Mouse (Mus musculus) limb, embryonic 11.5 days (tissue): Measurements from ENCODE around the gene Kptn. TPM values are rescaled to one million over a fixed set of nuclear protein-coding genes. Genes with fewer than 3 reads are reported as not detected.

ENCODE experiments used
- ATAC-seq: fragments of 200-750 bp; cut with Nextera tagmentation; 2 replicates; pipeline ENCODE4 v1.8.0; 2017; ENCODE audit warnings: low read depth; ENCODE audit not compliant: insufficient number of reproducible peaks, low FRiP score, low TSS enrichment
- DNase-seq: peaks from one replicate; pipeline ENCODE4 v3.0.0-alpha.2; 2015; ENCODE audit warnings: low spot score
- H3K27ac ChIP-seq: fragments of 300-500 bp; sonication (generic); replicated peaks from 2 replicates; pipeline ENCODE4 v1.5.1; 2014; ENCODE audit warnings: low read depth, mild to moderate bottlenecking, low read length
- H3K27me3 ChIP-seq: fragments of 300-500 bp; sonication (generic); 2 replicates; pipeline ENCODE4 v1.6.1; 2014; ENCODE audit warnings: mild to moderate bottlenecking, low read length, mixed read lengths; ENCODE audit not compliant: control insufficient read depth, insufficient read depth
- H3K36me3 ChIP-seq: fragments of 300-500 bp; sonication (generic); 2 replicates; pipeline ENCODE4 v1.6.1; 2014; ENCODE audit warnings: mild to moderate bottlenecking, low read length, moderate library complexity, mixed read lengths; ENCODE audit not compliant: control insufficient read depth, insufficient read depth
- H3K4me1 ChIP-seq: fragments of 300-500 bp; sonication (generic); 2 replicates; pipeline ENCODE4 v1.6.1; 2014; ENCODE audit warnings: low read length, mixed read lengths; ENCODE audit not compliant: control insufficient read depth, insufficient read depth
- H3K4me2 ChIP-seq: fragments of 300-500 bp; sonication (generic); 2 replicates; pipeline ENCODE4 v1.6.1; 2014; ENCODE audit warnings: low read depth, mild to moderate bottlenecking, moderate library complexity; ENCODE audit not compliant: severe bottlenecking
- H3K4me3 ChIP-seq: fragments of 300-500 bp; sonication (generic); 2 replicates; pipeline ENCODE4 v1.5.1; 2014; ENCODE audit warnings: low read depth, low read length
- H3K9ac ChIP-seq: fragments of 300-500 bp; sonication (generic); 2 replicates; pipeline ENCODE4 v1.6.1; 2014; ENCODE audit warnings: mild to moderate bottlenecking, low read length
- H3K9me3 ChIP-seq: fragments of 300-500 bp; sonication (generic); 2 replicates; pipeline ENCODE4 v1.6.1; 2016; ENCODE audit warnings: low read length; ENCODE audit not compliant: control insufficient read depth
- WGBS: fragments of 180-500 bp; shearing (Covaris S2); extraction: QIAGEN DNeasy Blood & Tissue Kit; methylation state at CpG from one replicate; pipeline ENCODE4 v1.1.7; 2014; 5-methylcytosine and 5-hydroxymethylcytosine counted together
- polyA plus RNA-seq: library from polyadenylated mRNA; unstranded; fragments of >200 nt; fragmentation: Nextera tagmentation; extraction: Ambion mirVana; gene quantifications from 2 replicates; pipeline ENCODE4 v1.2.1, GENCODE M21; 2014

Gene Kptn
- polyA plus RNA-seq, 1 experiment from 2014 or later: 23.5 TPM

DNA sequence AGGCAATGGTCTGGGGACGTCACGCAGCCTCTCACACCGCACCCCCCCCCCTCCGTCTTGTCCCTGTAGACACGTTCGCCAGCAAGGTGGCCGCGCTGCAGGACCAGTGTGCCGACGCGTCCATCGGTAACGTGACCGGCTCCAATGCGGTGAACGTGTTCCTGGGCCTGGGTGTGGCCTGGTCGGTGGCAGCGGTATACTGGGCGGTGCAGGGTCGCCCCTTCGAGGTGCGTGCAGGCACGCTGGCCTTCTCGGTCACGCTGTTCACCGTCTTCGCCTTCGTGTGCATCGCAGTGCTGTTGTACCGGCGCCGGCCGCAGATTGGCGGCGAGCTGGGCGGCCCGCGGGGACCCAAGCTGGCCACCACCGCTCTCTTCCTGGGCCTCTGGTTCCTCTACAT is 39.0 kb downstream of the Kptn start:
- no peak overlapping the region for H3K4me3 ChIP-seq
- peak overlapping the region; percentile 20 for H3K4me2 ChIP-seq
- ATAC-seq: 0 out of 2 replicates have a peak, but pooled peaks have one; percentile 17

DNA sequence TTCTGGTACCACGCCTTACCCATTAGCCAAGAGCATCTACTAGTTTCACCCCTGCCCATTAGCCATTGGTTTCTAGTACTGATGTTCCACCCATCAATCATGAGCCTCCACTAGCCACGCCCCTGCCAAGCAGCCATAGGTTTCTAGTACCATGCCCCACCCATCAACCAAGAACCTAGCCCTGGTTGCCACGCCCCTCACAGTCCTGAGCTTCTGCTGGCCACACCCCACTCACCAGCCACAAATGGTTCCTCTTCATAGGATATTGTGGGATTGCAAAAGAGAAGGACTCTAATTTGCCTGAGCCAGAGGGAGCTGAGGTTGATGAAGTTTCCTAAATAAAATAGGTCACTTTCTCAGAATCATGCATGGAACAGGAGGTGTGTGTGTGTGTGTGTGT is 41.0 kb downstream of the Kptn start:
- Histone ChIP-seq H3K4me1 (no peaks in the 10 kb centered on the region), H3K4me3 (no peak overlapping the region), H3K36me3 (no peaks in the 10 kb centered on the region), H3K9ac (no peak overlapping the region), H3K9me3 (peaks cover 5% of the 10 kb centered on the region; the same call in 1 of the 2 replicates), H3K4me2 (no peak overlapping the region), H3K27me3 (peaks cover 20% of the 10 kb centered on the region), H3K27ac (no peak overlapping the region)
- no peak for ATAC-seq
- DNase-seq: no peak
- 59% methylated on average over 3 of the region's 3 CpGs for WGBS

More for the DNA sequence above, 39.0 kb downstream of the Kptn start:
- Histone ChIP-seq H3K4me1 (no peaks in the 10 kb centered on the region), H3K36me3 (no peaks in the 10 kb centered on the region), H3K9me3 (peaks cover 5% of the 10 kb centered on the region; the same call in 1 of the 2 replicates), H3K9ac (no peak overlapping the region; the same call in 1 of the 2 replicates), H3K27ac (no peak overlapping the region), H3K27me3 (peaks cover 20% of the 10 kb centered on the region)
- DNase-seq: no peak
- 11% methylated on average over 38 of the region's 39 CpGs for WGBS

DNA sequence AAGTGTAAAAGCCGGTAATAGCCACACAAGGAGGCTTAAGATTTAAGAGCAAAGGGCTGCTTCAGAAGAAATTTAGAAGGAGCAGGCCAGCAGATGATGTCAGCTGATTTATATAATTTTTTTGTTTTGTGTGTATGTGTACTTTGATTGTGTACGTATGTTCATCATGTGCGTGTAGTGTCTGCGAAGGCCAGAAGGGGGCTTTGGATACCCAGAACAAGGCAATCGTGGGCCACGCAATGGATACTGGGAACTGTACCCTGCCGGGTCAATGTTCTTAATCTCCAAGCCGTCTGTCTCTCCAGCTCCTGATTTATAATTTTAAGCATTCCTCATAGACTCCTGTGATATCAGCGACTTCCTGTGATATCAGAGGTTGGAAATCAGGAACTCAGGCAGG is 41.6 kb downstream of the Kptn start:
- Histone ChIP-seq H3K4me3 (no peak overlapping the region), H3K27me3 (peaks cover 20% of the 10 kb centered on the region), H3K4me1 (no peaks in the 10 kb centered on the region), H3K9me3 (peaks cover 5% of the 10 kb centered on the region; the same call in 1 of the 2 replicates), H3K27ac (no peak overlapping the region), H3K4me2 (no peak overlapping the region), H3K36me3 (no peaks in the 10 kb centered on the region), H3K9ac (no peak overlapping the region)
- no peak for DNase-seq
- 93% methylated on average over 9 of the region's 9 CpGs for WGBS
- ATAC-seq: no peak

DNA sequence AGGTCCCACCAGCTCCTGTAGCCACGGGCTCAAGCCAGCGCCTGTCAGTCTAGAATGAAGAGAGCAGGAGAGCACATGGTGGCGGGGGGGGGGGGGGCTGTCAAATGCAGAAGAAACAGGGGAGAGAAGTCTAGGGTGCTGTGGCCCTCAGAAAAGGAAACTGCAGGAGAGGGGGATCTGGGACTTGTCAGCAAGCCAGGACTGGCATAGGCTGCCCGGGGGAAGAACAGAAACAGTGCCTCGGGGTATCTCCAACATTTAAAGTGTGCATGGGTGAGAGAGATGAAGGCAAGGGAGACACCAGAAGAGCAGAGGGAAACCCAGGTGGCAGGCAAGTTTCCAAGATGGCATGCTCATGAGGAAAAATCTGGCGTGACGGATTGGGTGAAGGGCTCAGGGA is 42.3 kb downstream of the Kptn start:
- DNase-seq: no peak
- H3K4me1 ChIP-seq: no peaks in the 10 kb centered on the region
- WGBS: 77% methylated on average over 7 of the region's 7 CpGs

DNA sequence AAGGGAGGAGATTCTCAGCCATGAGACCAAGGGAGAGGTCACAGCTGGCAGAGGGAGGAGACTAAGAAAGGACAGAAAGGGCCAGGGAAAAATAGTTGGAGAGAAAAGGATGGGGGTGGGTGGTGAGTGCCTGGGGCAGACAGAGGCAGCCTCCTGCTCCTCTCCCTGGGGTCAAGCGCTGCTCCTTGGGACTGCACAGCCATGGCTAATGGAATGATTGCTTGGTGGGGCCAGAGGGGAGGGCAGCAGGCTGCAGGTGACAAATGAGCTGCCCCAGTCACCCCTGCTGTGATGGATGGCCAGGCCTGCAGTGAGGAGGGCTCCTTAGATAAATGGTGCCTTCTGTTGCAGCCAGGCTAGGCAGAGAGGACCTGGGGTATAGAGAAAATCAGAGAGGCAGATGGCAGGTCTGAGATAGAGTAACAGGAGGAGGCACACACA is 52.5 kb downstream of the Kptn start:
- H3K36me3 ChIP-seq: no peaks in the 10 kb centered on the region
- H3K4me1 ChIP-seq: peaks cover 12% of the 10 kb centered on the region
- ATAC-seq (no peak), DNase-seq (no peak)
- H3K9ac ChIP-seq: no peak overlapping the region
- H3K4me3 ChIP-seq: no peak overlapping the region
- no peak overlapping the region for H3K4me2 ChIP-seq
- whole genome bisulfite sequencing: no CpG with 5 or more reads among the region's 1 CpGs
- no peaks in the 10 kb centered on the region for H3K9me3 ChIP-seq
- peaks cover 18% of the 10 kb centered on the region; the same call in 1 of the 2 replicates for H3K27me3 ChIP-seq
- H3K27ac ChIP-seq: no peak overlapping the region

More for the DNA sequence above, 42.3 kb downstream of the Kptn start:
- Histone ChIP-seq H3K9me3 (peaks cover 5% of the 10 kb centered on the region; the same call in 1 of the 2 replicates), H3K9ac (no peak overlapping the region), H3K36me3 (no peaks in the 10 kb centered on the region), H3K27ac (no peak overlapping the region), H3K4me3 (no peak overlapping the region), H3K27me3 (peaks cover 17% of the 10 kb centered on the region), H3K4me2 (no peak overlapping the region)
- no peak for ATAC-seq

DNA sequence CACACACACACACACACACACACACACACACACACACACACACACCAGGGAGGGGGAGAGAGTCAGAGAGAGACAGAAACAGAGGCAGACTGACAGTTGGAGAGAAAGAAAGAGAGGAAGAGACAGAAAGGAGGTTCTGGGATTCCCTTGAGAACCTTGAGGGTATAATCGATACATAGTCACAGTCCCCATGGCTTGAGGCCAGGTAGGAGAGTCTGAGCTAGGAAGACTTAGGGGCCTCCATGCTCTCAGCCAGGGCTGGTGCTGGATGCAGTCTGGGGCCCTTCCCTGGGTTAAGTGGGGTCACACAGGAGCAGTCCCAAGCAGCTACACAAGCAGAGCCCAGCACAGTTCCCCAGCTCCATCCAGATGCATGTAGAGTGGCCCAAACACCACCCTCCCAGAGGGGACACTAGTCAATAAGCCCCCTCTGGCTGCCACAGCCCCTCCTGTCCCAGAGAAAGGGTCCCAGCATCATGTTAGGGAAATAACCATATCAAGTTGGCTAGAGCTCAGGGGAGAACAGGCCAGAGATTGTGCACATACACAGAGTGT is 53.0 kb downstream of the Kptn start:
- DNase-seq (no peak), ATAC-seq (no peak)
- peaks cover 12% of the 10 kb centered on the region for H3K4me1 ChIP-seq
- H3K27ac ChIP-seq: no peak overlapping the region
- H3K36me3 ChIP-seq: no peaks in the 10 kb centered on the region
- peaks cover 18% of the 10 kb centered on the region; the same call in 1 of the 2 replicates for H3K27me3 ChIP-seq
- no peaks in the 10 kb centered on the region for H3K9me3 ChIP-seq
- H3K9ac ChIP-seq: no peak overlapping the region
- no peak overlapping the region for H3K4me3 ChIP-seq
- H3K4me2 ChIP-seq: no peak overlapping the region
- 14% methylated on average over 1 of the region's 1 CpGs for WGBS

DNA sequence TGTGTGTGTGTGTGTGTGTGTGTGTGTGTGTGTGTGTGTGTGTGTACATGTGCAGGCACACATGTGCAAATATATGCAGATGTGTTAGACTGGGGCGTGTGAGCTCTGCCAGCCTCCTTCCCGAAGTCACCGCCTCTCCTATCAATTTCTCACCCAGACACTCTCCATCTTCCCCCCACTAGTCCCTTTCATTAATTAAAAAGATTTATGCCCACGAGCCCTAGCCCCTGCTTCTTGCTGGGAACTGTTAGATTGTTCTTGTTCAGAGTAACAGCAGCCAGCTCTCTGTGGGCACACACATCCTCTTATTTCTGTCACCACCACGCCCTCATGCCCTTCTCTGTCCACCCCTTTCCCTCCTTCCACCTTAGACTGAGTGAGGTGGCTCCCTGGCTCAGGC is 53.5 kb downstream of the Kptn start:
- no peak for DNase-seq
- peaks cover 12% of the 10 kb centered on the region for H3K4me1 ChIP-seq
- H3K4me3 ChIP-seq: no peak overlapping the region
- ATAC-seq: no peak
- H3K27me3 ChIP-seq: peaks cover 18% of the 10 kb centered on the region; the same call in 1 of the 2 replicates
- no peak overlapping the region for H3K9ac ChIP-seq
- H3K4me2 ChIP-seq: no peak overlapping the region
- no peak overlapping the region for H3K27ac ChIP-seq
- 2% methylated on average over 5 of the region's 5 CpGs for WGBS
- no peaks in the 10 kb centered on the region for H3K9me3 ChIP-seq
- no peaks in the 10 kb centered on the region for H3K36me3 ChIP-seq

DNA sequence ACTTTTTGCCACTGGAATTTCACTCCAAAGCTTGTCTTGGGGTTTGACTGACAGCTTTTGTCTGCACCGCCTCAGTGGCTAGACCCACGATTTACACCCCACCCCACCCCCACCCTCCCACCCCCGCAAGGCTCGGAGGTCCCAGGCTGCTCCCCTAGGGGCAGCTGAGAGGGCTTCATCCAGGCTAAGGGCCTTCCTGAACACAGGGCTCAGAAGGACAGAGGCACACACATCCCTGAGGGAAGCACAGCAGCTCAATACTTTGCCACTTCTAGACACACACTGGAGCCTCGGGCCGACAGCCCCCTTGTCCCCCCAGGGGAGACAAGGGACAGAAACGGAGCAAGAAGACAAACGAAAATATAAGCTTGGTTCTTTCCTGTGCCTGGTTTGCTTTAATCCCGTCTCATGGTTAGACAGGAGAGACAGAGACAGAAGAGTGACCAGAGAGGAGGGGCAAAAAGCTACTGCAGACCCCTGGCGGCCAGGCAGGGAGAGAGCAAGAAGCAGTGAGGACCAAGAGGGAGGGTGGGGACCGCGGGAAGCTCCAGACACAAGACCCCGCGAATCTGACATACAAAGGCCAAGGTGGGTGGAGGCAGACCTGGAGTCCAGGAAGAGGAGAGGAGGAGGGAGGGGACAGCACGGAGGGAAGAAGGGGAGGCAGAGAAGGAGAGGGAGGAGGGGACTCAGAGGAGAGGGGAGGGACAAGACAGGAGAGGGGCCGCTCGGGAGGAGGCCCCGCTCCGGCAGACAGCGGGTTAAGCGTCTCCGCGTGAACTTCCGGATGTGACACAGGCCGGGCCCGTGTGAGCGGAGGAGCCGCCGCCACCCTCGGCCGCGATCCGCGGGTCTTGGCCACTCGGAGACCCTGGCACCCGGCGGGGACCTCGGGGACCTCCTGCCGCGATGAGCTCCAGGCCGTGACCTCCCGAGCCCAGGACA is 55.2 kb downstream of the Kptn start, which contains the start of gene Meis3:
Gene Meis3 (plus strand): TSS at position 494 of the 945 bp plus-strand sequence.
- H3K27ac ChIP-seq: no peak within 1 kb of the TSS

More for the DNA sequence above, 55.2 kb downstream of the Kptn start, which contains the start of gene Meis3:
- H3K9ac ChIP-seq: peak within 1 kb of the TSS; percentile 9
- H3K4me3 ChIP-seq: peak within 1 kb of the TSS; percentile 34
- H3K9me3 ChIP-seq: no peaks in the 10 kb centered on the region
- ATAC-seq (no peak), DNase-seq (peak; percentile 63)
- peaks cover 18% of the 10 kb centered on the region; the same call in 1 of the 2 replicates for H3K27me3 ChIP-seq
- peak within 1 kb of the TSS; percentile 71 for H3K4me2 ChIP-seq
- under 1% methylated on average over 42 of the region's 42 CpGs for WGBS
- H3K36me3 ChIP-seq: no peaks in the 10 kb centered on the region
- H3K4me1 ChIP-seq: peaks cover 12% of the 10 kb centered on the region
